In the genomic region with DNA sequence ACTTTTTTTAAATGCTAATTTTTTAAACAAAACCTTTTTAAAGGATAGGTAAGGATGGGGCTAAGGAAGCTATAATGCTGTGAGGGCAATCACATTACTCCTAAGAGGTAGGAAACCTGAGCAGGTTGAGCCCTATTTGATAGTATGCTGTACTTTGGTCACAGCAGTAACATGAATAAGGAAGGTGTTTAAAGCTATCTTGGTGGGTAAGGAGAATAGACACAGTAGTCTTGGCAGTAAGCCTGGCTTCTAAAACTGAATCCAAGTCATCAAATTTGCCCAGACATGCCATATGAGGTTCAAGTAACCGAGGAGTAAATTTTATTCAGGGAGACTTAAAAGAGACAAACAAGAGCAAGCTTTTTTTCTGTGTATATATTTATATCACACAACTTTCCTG, we compare ENCODE assay signal across 27 mouse cellular contexts. TPM values are rescaled to one million over a fixed set of nuclear protein-coding genes. Genes with fewer than 3 reads are reported as not detected.
DNase-seq lines count a peak whose midpoint lies in the region; ATAC-seq and TF ChIP-seq lines count a peak whose summit lies in the region.
"Had no signal": no experiment of that assay in that cellular context is flagged by ENCODE, and none has a peak within 500 bp of the region (broad histone marks: within the 10 kb centered on the region; RNA-seq: fewer than 3 reads in every experiment).

No protein-coding gene starts in this region.

- no peaks in the 10 kb centered on the region for H3K9me3 ChIP-seq in embryonic facial prominence, embryonic 14.5 days (ENCODE audit: control insufficient read depth, low read length)
- no peaks in the 10 kb centered on the region for H3K9me3 ChIP-seq in embryonic facial prominence, embryonic 10.5 days
- H3K9me3 ChIP-seq in MEL (replicated peaks; ENCODE audit: insufficient read depth, low read length), result no peaks in the 10 kb centered on the region
- H3K9me3 ChIP-seq in liver, embryonic 12.5 days (replicated peaks), result no peaks in the 10 kb centered on the region
- H3K9me3 ChIP-seq: forebrain, embryonic 15.5 days; hindbrain, embryonic 10.5 days; kidney, embryonic 15.5 days; limb, embryonic 10.5 days; limb, embryonic 15.5 days; midbrain, embryonic 13.5 days; stomach, embryonic 15.5 days had no signal

- TF ChIP-seq CTCF in gastrocnemius, adult 2 months (IDR thresholded peaks at IDR 0.05), result no peak
- no peak for TF ChIP-seq CTCF in MEL (IDR thresholded peaks at IDR 0.05 in 2 of 3, conservative IDR thresholded peaks at IDR 0.05 in 1 of 3; ENCODE audit: control insufficient read depth in 1 of 3, insufficient read depth in 1 of 3, low read depth in 2 of 3, low read length in 3 of 3, poor library complexity in 1 of 3, severe bottlenecking in 1 of 3)
- no peak for TF ChIP-seq CTCF in embryonic fibroblast, embryonic 13.5 days (IDR thresholded peaks at IDR 0.05; ENCODE audit: borderline replicate concordance, insufficient read depth, low read length)

- H3K4me1 ChIP-seq in embryonic facial prominence, embryonic 14.5 days (ENCODE audit: control insufficient read depth, insufficient read depth, low read length), result no peaks in the 10 kb centered on the region
- H3K4me1 ChIP-seq in embryonic facial prominence, embryonic 10.5 days, result no peaks in the 10 kb centered on the region
- peaks cover 3 to 4% of the 10 kb centered on the region in 2 experiments; a peak in 3 of 4 replicates for H3K4me1 ChIP-seq in MEL (ENCODE audit: control insufficient read depth in 1 of 2, insufficient read depth in 2 of 2, low read length in 2 of 2)
- no peaks in the 10 kb centered on the region for H3K4me1 ChIP-seq in embryonic fibroblast, embryonic 13.5 days (ENCODE audit: control insufficient read depth, insufficient read depth, low read length)
- H3K4me1 ChIP-seq in liver, embryonic 12.5 days, result peaks cover 16% of the 10 kb centered on the region; the same call in 1 of the 2 replicates
- H3K4me1 ChIP-seq: hindbrain, embryonic 10.5 days; kidney, embryonic 15.5 days; limb, embryonic 10.5 days; limb, embryonic 15.5 days; midbrain, embryonic 13.5 days; stomach, embryonic 15.5 days had no signal

- no peaks in the 10 kb centered on the region for H3K27me3 ChIP-seq in embryonic facial prominence, embryonic 14.5 days (replicated peaks; ENCODE audit: control insufficient read depth, insufficient read depth, low read length)
- no peaks in the 10 kb centered on the region for H3K27me3 ChIP-seq in embryonic facial prominence, embryonic 10.5 days (replicated peaks; ENCODE audit: low read depth, poor library complexity, severe bottlenecking)
- no peaks in the 10 kb centered on the region for H3K27me3 ChIP-seq in MEL (ENCODE audit: control insufficient read depth in 1 of 2, insufficient read depth in 2 of 2, low read length in 2 of 2)
- no peaks in the 10 kb centered on the region for H3K27me3 ChIP-seq in liver, embryonic 12.5 days (replicated peaks)
- H3K27me3 ChIP-seq: forebrain, embryonic 15.5 days; kidney, embryonic 15.5 days; limb, embryonic 15.5 days; midbrain, embryonic 13.5 days; stomach, embryonic 15.5 days had no signal

- 28% methylated on average over 1 of the region's 1 CpGs for WGBS in embryonic facial prominence, embryonic 14.5 days
- 90% methylated on average over 1 of the region's 1 CpGs for WGBS in embryonic facial prominence, embryonic 10.5 days
- WGBS in liver, embryonic 12.5 days (ENCODE audit: insufficient replicate concordance), result 65% methylated on average over 1 of the region's 1 CpGs

- ATAC-seq in embryonic facial prominence, embryonic 14.5 days (ENCODE audit: low read depth), result no peak
- no peak for ATAC-seq in erythroblast, adult 5-6 weeks (replicated peaks; ENCODE audit: low FRiP score, poor library complexity, severe bottlenecking)
- ATAC-seq in liver, embryonic 12.5 days, result no peak
- ATAC-seq: forebrain, embryonic 15.5 days; hindbrain, embryonic 16.5 days; midbrain, embryonic 13.5 days had no signal

- no peak for TF ChIP-seq POLR2A in MEL (IDR thresholded peaks at IDR 0.05; ENCODE audit: control insufficient read depth in 1 of 2, insufficient read depth in 1 of 2, low read depth in 1 of 2, low read length in 2 of 2, poor library complexity in 1 of 2)
- no peak for TF ChIP-seq POLR2A in embryonic fibroblast, embryonic 13.5 days (IDR thresholded peaks at IDR 0.05; ENCODE audit: low read depth, low read length)

- H3K4me2 ChIP-seq in embryonic facial prominence, embryonic 14.5 days (ENCODE audit: low read depth, low read length), result no peak overlapping the region
- H3K4me2 ChIP-seq in liver, embryonic 12.5 days, result no peak overlapping the region
- H3K4me2 ChIP-seq: forebrain, embryonic 15.5 days; kidney, embryonic 15.5 days; limb, embryonic 15.5 days; midbrain, embryonic 13.5 days; stomach, embryonic 15.5 days had no signal

- peaks cover 61% of the 10 kb centered on the region for H3K79me2 ChIP-seq in MEL (ENCODE audit: control insufficient read depth, insufficient read depth, low read length, poor library complexity)

- TF ChIP-seq RAD21 in MEL (IDR thresholded peaks at IDR 0.05; ENCODE audit: low read depth, low read length), result no peak

- intact Hi-C loops in gastrocnemius, adult 2 months (cut with DNase I), result no loop called here

- DNase-seq in embryonic facial prominence, embryonic 14.5 days (ENCODE audit: low spot score), result peak; percentile 53
- no peak for DNase-seq in embryonic facial prominence, embryonic 10.5 days (ENCODE audit: low spot score)
- no peak for DNase-seq in gastrocnemius, adult 2 months
- DNase-seq in gastrocnemius, adult 8-10 months (ENCODE audit: low spot score in 2 of 2), result no peak
- DNase-seq in MEL (ENCODE audit: low read depth, low spot score), result peak; percentile 27
- DNase-seq: adrenal gland, postnatal 25 days; cerebellum, adult 8-10 months; cerebellum, postnatal 25 days; heart, postnatal 14 days; kidney, postnatal 4 days; lung, adult 2 months; lung, postnatal 10 days; thymus, postnatal 14 days had no signal

- H3K9ac ChIP-seq in embryonic facial prominence, embryonic 14.5 days (ENCODE audit: low read depth, low read length), result no peak overlapping the region
- no peak overlapping the region for H3K9ac ChIP-seq in MEL (ENCODE audit: control insufficient read depth, low read depth, low read length, poor library complexity, severe bottlenecking)
- H3K9ac ChIP-seq in liver, embryonic 12.5 days, result no peak overlapping the region
- H3K9ac ChIP-seq: forebrain, embryonic 15.5 days; kidney, embryonic 15.5 days; limb, embryonic 15.5 days; liver, embryonic 14.5 days; midbrain, embryonic 13.5 days; stomach, embryonic 15.5 days had no signal

- TF ChIP-seq EP300 in MEL (IDR thresholded peaks at IDR 0.05; ENCODE audit: low read depth in 1 of 2, low read length in 2 of 2), result no peak

- H3K36me3 ChIP-seq in embryonic facial prominence, embryonic 14.5 days (ENCODE audit: control insufficient read depth, insufficient read depth, low read length), result no peaks in the 10 kb centered on the region
- H3K36me3 ChIP-seq in embryonic facial prominence, embryonic 10.5 days (replicated peaks), result peaks cover 2% of the 10 kb centered on the region; the same call in 1 of the 2 replicates
- H3K36me3 ChIP-seq in MEL (ENCODE audit: control insufficient read depth in 1 of 2, insufficient read depth in 2 of 2, low read length in 2 of 2), result peaks cover 0 to 12% of the 10 kb centered on the region in 2 experiments; a peak in 3 of 4 replicates
- no peaks in the 10 kb centered on the region for H3K36me3 ChIP-seq in liver, embryonic 12.5 days
- H3K36me3 ChIP-seq: forebrain, embryonic 15.5 days; hindbrain, embryonic 10.5 days; kidney, embryonic 15.5 days; limb, embryonic 15.5 days; midbrain, embryonic 13.5 days; stomach, embryonic 15.5 days had no signal

- no peak overlapping the region for H3K4me3 ChIP-seq in embryonic facial prominence, embryonic 14.5 days (ENCODE audit: low read depth, low read length)
- no peak overlapping the region for H3K4me3 ChIP-seq in embryonic facial prominence, embryonic 10.5 days
- no peak overlapping the region for H3K4me3 ChIP-seq in gastrocnemius, adult 2 months
- H3K4me3 ChIP-seq in MEL (ENCODE audit: control insufficient read depth in 1 of 2, insufficient read depth in 1 of 2, low read depth in 2 of 2, low read length in 2 of 2), result no peak overlapping the region
- H3K4me3 ChIP-seq in embryonic fibroblast, embryonic 13.5 days (ENCODE audit: insufficient read depth, low read length), result no peak overlapping the region
- H3K4me3 ChIP-seq in liver, embryonic 12.5 days, result no peak overlapping the region
- H3K4me3 ChIP-seq: erythroblast, embryonic 14.5 days; forebrain, embryonic 15.5 days; hindbrain, embryonic 10.5 days; kidney, embryonic 15.5 days; limb, embryonic 10.5 days; limb, embryonic 15.5 days; midbrain, embryonic 13.5 days; stomach, embryonic 15.5 days had no signal

- no peak overlapping the region; the same call in 1 of the 2 replicates for H3K27ac ChIP-seq in embryonic facial prominence, embryonic 14.5 days (replicated peaks; ENCODE audit: low read depth, low read length)
- no peak overlapping the region for H3K27ac ChIP-seq in embryonic facial prominence, embryonic 10.5 days (replicated peaks)
- H3K27ac ChIP-seq in gastrocnemius, adult 2 months, result peak overlapping the region; percentile 57
- H3K27ac ChIP-seq in MEL (ENCODE audit: control insufficient read depth, low read depth, low read length), result no peak overlapping the region
- peak overlapping the region; percentile 87 for H3K27ac ChIP-seq in embryonic fibroblast, embryonic 13.5 days (ENCODE audit: insufficient read depth, low read length)
- no peak overlapping the region for H3K27ac ChIP-seq in liver, embryonic 12.5 days
- H3K27ac ChIP-seq: forebrain, embryonic 15.5 days; hindbrain, embryonic 10.5 days; kidney, embryonic 15.5 days; limb, embryonic 10.5 days; limb, embryonic 15.5 days; liver, embryonic 14.5 days; macrophage; midbrain, embryonic 13.5 days; stomach, embryonic 15.5 days had no signal

RNA-seq across cellular contexts. Expression of a gene that starts 10.9 kb away (rescaled TPM):
- polyA plus RNA-seq in embryonic facial prominence, embryonic 14.5 days (2014; fragmentation: Nextera tagmentation; extraction: Ambion mirVana), result 7.2 and 7.3 TPM in 2 replicates
- 6.8 and 7.3 TPM in 2 replicates for polyA plus RNA-seq in embryonic facial prominence, embryonic 10.5 days (2016; fragmentation: Nextera tagmentation; extraction: Ambion mirVana)
- 10 to 100 TPM; 24.9 to 28.7 TPM for total RNA-seq in gastrocnemius, adult 2 months (2021)
- total RNA-seq in gastrocnemius, adult 8-10 months (2022), result 10 to 100 TPM; 23.6 to 30.5 (median 25.5) TPM
- 14.4 and 16.9 TPM in 2 replicates for total RNA-seq in MEL (2012; rRNA removed)
- 10 to 100 TPM; 50.2 to 59.3 TPM for polyA plus RNA-seq in MEL (2012; ENCODE audit: insufficient read depth in 1 of 2, insufficient read length in 2 of 2, low read depth in 1 of 2, low replicate concordance in 2 of 2, missing spikeins in 1 of 2)
- polyA plus RNA-seq in embryonic fibroblast, embryonic 13.5 days (2011; ENCODE audit: insufficient read length, low read depth, missing spikeins), result 69.6 and 78.6 TPM in 2 replicates
- 52.2 and 56.7 TPM in 2 replicates for total RNA-seq in erythroblast, adult 5-6 weeks (2015; ENCODE audit: low replicate concordance)
- 24.5 and 32.7 TPM in 2 replicates for total RNA-seq in erythroblast, adult 5-6 weeks (2017; ENCODE audit: low replicate concordance)
- 5.0 and 5.8 TPM in 2 replicates for polyA plus RNA-seq in liver, embryonic 12.5 days (2016; fragmentation: Nextera tagmentation; extraction: Ambion mirVana)

RNA-seq across cellular contexts. Expression of a gene that starts 57.9 kb away (rescaled TPM):
- 14.7 and 15.8 TPM in 2 replicates for polyA plus RNA-seq in embryonic facial prominence, embryonic 14.5 days (2014; fragmentation: Nextera tagmentation; extraction: Ambion mirVana)
- polyA plus RNA-seq in embryonic facial prominence, embryonic 10.5 days (2016; fragmentation: Nextera tagmentation; extraction: Ambion mirVana), result 22.3 and 23.6 TPM in 2 replicates
- total RNA-seq in gastrocnemius, adult 2 months (2021), result 10 to 100 TPM; 10.4 to 10.7 TPM
- 10 to 100 TPM; 11.2 to 13.1 (median 11.7) TPM for total RNA-seq in gastrocnemius, adult 8-10 months (2022)
- 23.4 and 29.9 TPM in 2 replicates for total RNA-seq in MEL (2012; rRNA removed)
- 10 to 100 TPM in 1 of 2 experiments, not detected in 1; 21.8 TPM for polyA plus RNA-seq in MEL (2012; ENCODE audit: insufficient read depth in 1 of 2, insufficient read length in 2 of 2, low read depth in 1 of 2, low replicate concordance in 2 of 2, missing spikeins in 1 of 2)
- 7.3 and 8.8 TPM in 2 replicates for polyA plus RNA-seq in embryonic fibroblast, embryonic 13.5 days (2011; ENCODE audit: insufficient read length, low read depth, missing spikeins)
- total RNA-seq in erythroblast, adult 5-6 weeks (2015; ENCODE audit: low replicate concordance), result 0.77 and 1.3 TPM in 2 replicates
- 1.9 and 6.6 TPM in 2 replicates for total RNA-seq in erythroblast, adult 5-6 weeks (2017; ENCODE audit: low replicate concordance)
- 14.7 TPM in 2 replicates for polyA plus RNA-seq in liver, embryonic 12.5 days (2016; fragmentation: Nextera tagmentation; extraction: Ambion mirVana)

Comparison
In these comparisons a context has a peak if more than half of its experiments do, and no peak if none do; other contexts are left out.
1. DNase-seq: peak in embryonic facial prominence, embryonic 14.5 days (single experiment) and MEL (single experiment); none in embryonic facial prominence, embryonic 10.5 days (single experiment), gastrocnemius, adult 2 months (single experiment) and gastrocnemius, adult 8-10 months (0 of 2).
2. H3K27ac ChIP-seq: peak in gastrocnemius, adult 2 months (single experiment) and embryonic fibroblast, embryonic 13.5 days (single experiment); none in embryonic facial prominence, embryonic 14.5 days (single experiment), embryonic facial prominence, embryonic 10.5 days (single experiment), MEL (single experiment) and liver, embryonic 12.5 days (single experiment).